Mouse (Mus musculus) retina, embryonic 14.5 days (tissue): ENCODE data around the gene Hira.
"Not testable (repeated sequence)": the region's sequence is repeated elsewhere in the genome, so short reads cannot be mapped to it uniquely, and the experiment has no call there.

Source experiments
- DNase-seq: peaks from one replicate; pipeline ENCODE4 v3.0.0-alpha.2; 2015; ENCODE audit warnings: low spot score

Gene Hira

GRCm38 (mm10) chr16:18921771-18922170 is 44.9 kb downstream of the Hira start:
- DNase-seq = no peak

GRCm38 (mm10) chr16:18927963-18928362 is 51.1 kb downstream of the Hira start:
- no peak for DNase-seq

GRCm38 (mm10) chr16:18938321-18939082 is 61.7 kb downstream of the Hira start:
- no peak for DNase-seq

GRCm38 (mm10) chr16:18943906-18944305 is 67.1 kb downstream of the Hira start:
- DNase-seq = no peak

GRCm38 (mm10) chr16:18948941-18949340 is 72.1 kb downstream of the Hira start:
- DNase-seq = no peak

- DNase-seq = no peak
These were observed 73.5 kb downstream of the Hira start for GRCm38 (mm10) chr16:18950351-18950750.

- no peak for DNase-seq
These were observed 76.0 kb downstream of the Hira start for GRCm38 (mm10) chr16:18952813-18953212.

- DNase-seq = no peak
These were observed 78.2 kb downstream of the Hira start for GRCm38 (mm10) chr16:18955070-18955469.

- DNase-seq = no peak
These were observed 86.6 kb downstream of the Hira start for GRCm38 (mm10) chr16:18963486-18963885.

GRCm38 (mm10) chr16:18969420-18970128 is 92.7 kb downstream of the Hira start:
- DNase-seq = no peak

- no peak for DNase-seq
These were observed 94.0 kb downstream of the Hira start for GRCm38 (mm10) chr16:18970837-18971236.

- DNase-seq = not testable (repeated sequence)
These were observed 98.8 kb downstream of the Hira start for GRCm38 (mm10) chr16:18975665-18976064.

- DNase-seq = no peak
These were observed 99.5 kb downstream of the Hira start for GRCm38 (mm10) chr16:18976315-18976714.

- no peak for DNase-seq
These were observed 109.5 kb downstream of the Hira start for GRCm38 (mm10) chr16:18986381-18986780.

- DNase-seq = no peak
These were observed 110.0 kb downstream of the Hira start for GRCm38 (mm10) chr16:18986860-18987259.

GRCm38 (mm10) chr16:19002610-19003389 is 126.0 kb downstream of the Hira start:
- peak; percentile 53 for DNase-seq

- DNase-seq = no peak
These were observed 126.9 kb downstream of the Hira start for GRCm38 (mm10) chr16:19003757-19004156.

GRCm38 (mm10) chr16:19005298-19005697 is 128.5 kb downstream of the Hira start:
- DNase-seq = no peak

- DNase-seq = no peak
These were observed 129.9 kb downstream of the Hira start for GRCm38 (mm10) chr16:19006715-19007114.

- not testable (repeated sequence) for DNase-seq
These were observed 130.4 kb downstream of the Hira start for GRCm38 (mm10) chr16:19007186-19007591.

- DNase-seq = no peak
These were observed 133.9 kb downstream of the Hira start for GRCm38 (mm10) chr16:19010710-19011109.

GRCm38 (mm10) chr16:19013550-19013949 is 136.7 kb downstream of the Hira start:
- no peak for DNase-seq

GRCm38 (mm10) chr16:19014650-19015049 is 137.8 kb downstream of the Hira start:
- no peak for DNase-seq
